Mouse (Mus musculus): ENCODE data around the gene Oaz3.

DNA sequence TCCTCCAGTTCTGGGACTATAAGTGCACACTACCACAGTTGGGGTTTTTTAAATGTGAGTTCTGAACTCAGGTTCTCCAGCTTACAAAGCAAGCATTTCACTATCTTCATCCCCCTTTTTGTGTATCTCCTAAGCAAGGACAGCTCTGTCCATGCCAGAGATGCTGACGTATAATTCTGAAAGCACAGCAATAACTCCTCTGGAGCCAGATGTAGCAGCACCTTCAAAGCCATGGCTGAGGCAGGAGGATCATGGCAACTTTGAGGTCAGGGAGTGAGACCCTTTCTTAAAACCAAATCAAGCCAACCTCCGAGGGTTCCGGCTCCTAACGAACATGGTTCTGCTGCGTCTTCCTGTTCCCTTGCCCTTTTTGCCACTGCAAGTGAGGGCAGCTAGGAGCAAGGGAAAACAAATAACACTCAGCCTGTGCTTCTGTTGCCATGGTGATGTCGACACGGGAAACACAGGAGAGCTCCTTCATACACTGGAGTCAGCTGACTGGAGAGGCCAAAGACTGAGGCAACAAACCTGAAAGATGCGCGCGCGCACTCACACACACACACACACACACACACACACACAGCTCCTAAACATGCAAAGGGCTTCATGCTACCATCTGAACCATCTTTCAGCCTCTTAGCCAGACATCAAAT, 20.3 kb upstream of the Oaz3 start:
- TF ChIP-seq CTCF (IDR thresholded peaks at IDR 0.05; ENCODE audit: low read depth) (no peak), EP300 (optimal IDR thresholded peaks at IDR 0.05) (no peak)

Data from stomach, postnatal 0 days (tissue).